ENCODE assay signal across 20 mouse cellular contexts in the genomic region with DNA sequence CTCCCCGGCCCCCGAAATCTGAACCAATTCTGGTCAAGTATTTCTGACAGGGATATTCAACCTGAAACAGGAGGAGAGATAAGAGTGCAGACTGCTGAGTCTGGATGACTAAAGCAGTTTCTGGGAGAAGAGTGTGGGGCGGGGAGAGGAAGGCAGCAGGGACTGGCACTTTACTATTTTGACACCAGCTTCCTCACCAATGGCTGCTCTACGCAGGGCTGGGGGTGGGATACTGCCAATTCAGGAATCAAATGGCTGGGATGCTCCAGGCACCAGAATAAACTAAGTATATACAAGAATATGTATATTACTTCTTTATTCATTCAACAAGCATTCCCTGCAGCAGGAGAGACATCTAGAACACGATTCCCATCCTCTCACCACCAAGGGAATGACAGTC. TPM values are rescaled to one million over a fixed set of nuclear protein-coding genes. Genes with fewer than 3 reads are reported as not detected.
DNase-seq lines count a peak whose midpoint lies in the region; ATAC-seq and TF ChIP-seq lines count a peak whose summit lies in the region.
"Had no signal": no experiment of that assay in that cellular context is flagged by ENCODE, and none has a peak within 500 bp of the region (broad histone marks: within the 10 kb centered on the region; RNA-seq: fewer than 3 reads in every experiment).

No protein-coding gene starts in this region.

- peak overlapping the region; percentile 88; the same call in 1 of the 2 replicates for H3K27ac ChIP-seq in hindbrain, embryonic 13.5 days
- H3K27ac ChIP-seq in hindbrain, postnatal 0 days: no peak overlapping the region
- 0 out of 2 replicates have a peak overlapping the region, but pooled peaks have one; percentile 94 for H3K27ac ChIP-seq in midbrain, embryonic 12.5 days (replicated peaks)
- no peak overlapping the region for H3K27ac ChIP-seq in heart, adult 2 months
- H3K27ac ChIP-seq: kidney, postnatal 0 days; liver, embryonic 14.5 days; lung, embryonic 15.5 days had no signal

- intact Hi-C loops in heart, adult 2 months (cut with DNase I): no loop called here

- no peak overlapping the region for H3K4me3 ChIP-seq in hindbrain, embryonic 13.5 days
- H3K4me3 ChIP-seq in hindbrain, postnatal 0 days (ENCODE audit: low read length): no peak overlapping the region
- no peak overlapping the region for H3K4me3 ChIP-seq in midbrain, embryonic 12.5 days
- H3K4me3 ChIP-seq in heart, adult 2 months: no peak overlapping the region
- H3K4me3 ChIP-seq: embryonic facial prominence, embryonic 12.5 days; erythroblast, embryonic 14.5 days; hindbrain, embryonic 15.5 days; lung, embryonic 15.5 days; neural tube, embryonic 12.5 days had no signal

- 88% methylated on average over 5 of the region's 5 CpGs for WGBS in hindbrain, embryonic 13.5 days
- WGBS in hindbrain, postnatal 0 days: 84% methylated on average over 5 of the region's 5 CpGs
- WGBS in midbrain, embryonic 12.5 days: 86% methylated on average over 5 of the region's 5 CpGs
- WGBS in heart, adult 2 months: 71% methylated on average over 5 of the region's 5 CpGs

- no peaks in the 10 kb centered on the region for H3K9me3 ChIP-seq in hindbrain, embryonic 13.5 days
- no peaks in the 10 kb centered on the region for H3K9me3 ChIP-seq in hindbrain, postnatal 0 days (ENCODE audit: low read length)
- H3K9me3 ChIP-seq in midbrain, embryonic 12.5 days: no peaks in the 10 kb centered on the region
- H3K9me3 ChIP-seq: embryonic facial prominence, embryonic 12.5 days; hindbrain, embryonic 15.5 days; lung, embryonic 15.5 days; neural tube, embryonic 12.5 days had no signal

- H3K4me2 ChIP-seq in hindbrain, embryonic 13.5 days: no peak overlapping the region
- no peak overlapping the region for H3K4me2 ChIP-seq in hindbrain, postnatal 0 days (ENCODE audit: low read depth, low read length)
- no peak overlapping the region for H3K4me2 ChIP-seq in midbrain, embryonic 12.5 days (replicated peaks)
- H3K4me2 ChIP-seq: embryonic facial prominence, embryonic 12.5 days; hindbrain, embryonic 15.5 days; lung, embryonic 15.5 days had no signal

- TF ChIP-seq CTCF in hindbrain, postnatal 0 days (IDR thresholded peaks at IDR 0.05; ENCODE audit: low read depth): no peak
- TF ChIP-seq CTCF in heart, adult 2 months (IDR thresholded peaks at IDR 0.05): no peak

- TF ChIP-seq POLR2A in heart, adult 2 months (IDR thresholded peaks at IDR 0.05; ENCODE audit: insufficient read depth, low read depth, low read length): no peak

- ATAC-seq in hindbrain, embryonic 13.5 days (ENCODE audit: low FRiP score): no peak
- ATAC-seq in hindbrain, postnatal 0 days: no peak
- no peak for ATAC-seq in midbrain, embryonic 12.5 days (ENCODE audit: low FRiP score, low read depth)

- no peak for DNase-seq in hindbrain, postnatal 0 days (ENCODE audit: low spot score)
- peak; percentile 46 to 65 for DNase-seq in right cerebral cortex, postnatal 10 days (ENCODE audit: low spot score in 2 of 2)
- DNase-seq in right cerebral cortex, postnatal 25 days: no peak
- DNase-seq in spleen, adult 18-20 months: no peak
- no peak for DNase-seq in heart, adult 2 months
- DNase-seq: adrenal gland, adult 2 months; cerebellum, adult 9-11 months; gastrocnemius, postnatal 25 days; kidney, adult 18-20 months; lung, postnatal 4 days; thymus, postnatal 36 days had no signal

- no peaks in the 10 kb centered on the region for H3K79me2 ChIP-seq in heart, adult 2 months (replicated peaks; ENCODE audit: control insufficient read depth, insufficient read depth, low read length)

- TF ChIP-seq EP300 in heart, adult 2 months (IDR thresholded peaks at IDR 0.05; ENCODE audit: insufficient read depth, low read depth, low read length): no peak

- H3K4me1 ChIP-seq in hindbrain, embryonic 13.5 days (replicated peaks): peaks cover 38% of the 10 kb centered on the region
- H3K4me1 ChIP-seq in hindbrain, postnatal 0 days (ENCODE audit: insufficient read depth, low read length): peaks cover 23% of the 10 kb centered on the region
- peaks cover 34% of the 10 kb centered on the region for H3K4me1 ChIP-seq in midbrain, embryonic 12.5 days
- H3K4me1 ChIP-seq in heart, adult 2 months (ENCODE audit: control insufficient read depth, insufficient read depth, low read length): no peaks in the 10 kb centered on the region

- peaks cover 5% of the 10 kb centered on the region for H3K36me3 ChIP-seq in hindbrain, embryonic 13.5 days
- H3K36me3 ChIP-seq in hindbrain, postnatal 0 days (ENCODE audit: insufficient read depth, low read length): peaks cover 12% of the 10 kb centered on the region; the same call in 1 of the 2 replicates
- H3K36me3 ChIP-seq in midbrain, embryonic 12.5 days: peaks cover 17% of the 10 kb centered on the region; the same call in 1 of the 2 replicates
- no peaks in the 10 kb centered on the region for H3K36me3 ChIP-seq in heart, adult 2 months (ENCODE audit: control insufficient read depth, insufficient read depth, low read length)
- H3K36me3 ChIP-seq: embryonic facial prominence, embryonic 12.5 days had no signal

- no peak overlapping the region for H3K9ac ChIP-seq in hindbrain, embryonic 13.5 days
- H3K9ac ChIP-seq in hindbrain, postnatal 0 days (replicated peaks; ENCODE audit: low read length): no peak overlapping the region
- H3K9ac ChIP-seq in midbrain, embryonic 12.5 days (replicated peaks): no peak overlapping the region
- H3K9ac ChIP-seq in heart, adult 2 months (ENCODE audit: low read depth, low read length): no peak overlapping the region
- H3K9ac ChIP-seq: embryonic facial prominence, embryonic 12.5 days; hindbrain, embryonic 15.5 days; liver, embryonic 14.5 days; lung, embryonic 15.5 days had no signal

- H3K27me3 ChIP-seq in hindbrain, embryonic 13.5 days: no peaks in the 10 kb centered on the region
- H3K27me3 ChIP-seq in hindbrain, postnatal 0 days (ENCODE audit: insufficient read depth, low read length): no peaks in the 10 kb centered on the region
- no peaks in the 10 kb centered on the region for H3K27me3 ChIP-seq in midbrain, embryonic 12.5 days
- no peaks in the 10 kb centered on the region; the same call in 1 of the 2 replicates for H3K27me3 ChIP-seq in heart, adult 2 months (ENCODE audit: control insufficient read depth, insufficient read depth, low read length)
- H3K27me3 ChIP-seq: embryonic facial prominence, embryonic 12.5 days; hindbrain, embryonic 15.5 days; lung, embryonic 15.5 days; neural tube, embryonic 12.5 days had no signal

RNA-seq across cellular contexts. Expression of gene Rars, which starts 29.3 kb away (rescaled TPM):
- polyA plus RNA-seq in hindbrain, embryonic 13.5 days (2015; fragmentation: Nextera tagmentation; extraction: Ambion mirVana): 72.0 and 73.4 TPM in 2 replicates
- 27.4 and 30.0 TPM in 2 replicates for total RNA-seq in hindbrain, postnatal 0 days (2014; rRNA removed)
- polyA plus RNA-seq in hindbrain, postnatal 0 days (2015; fragmentation: Nextera tagmentation; extraction: Ambion mirVana): 56.6 and 58.7 TPM in 2 replicates
- 81.2 and 85.0 TPM in 2 replicates for polyA plus RNA-seq in midbrain, embryonic 12.5 days (2016; fragmentation: Nextera tagmentation; extraction: Ambion mirVana)
- total RNA-seq in heart, adult 2 months (2021): 10 to 100 TPM; 36.3 to 37.4 TPM
- 11.7 and 21.8 TPM in 2 replicates for polyA plus RNA-seq in heart, adult 2 months (2012; rRNA removed)

Comparison
In these comparisons a context has a peak if more than half of its experiments do, and no peak if none do; other contexts are left out.
1. H3K27ac ChIP-seq: peak in hindbrain, embryonic 13.5 days (single experiment) and midbrain, embryonic 12.5 days (single experiment); none in hindbrain, postnatal 0 days (single experiment) and heart, adult 2 months (single experiment).
2. DNase-seq: peak in right cerebral cortex, postnatal 10 days (2 of 2); none in hindbrain, postnatal 0 days (single experiment), right cerebral cortex, postnatal 25 days (single experiment), spleen, adult 18-20 months (0 of 2) and heart, adult 2 months (0 of 2).